Mouse (Mus musculus) left cerebral cortex, adult 2 months (tissue): ENCODE results near the gene Foxp2. TPM values are rescaled to one million over a fixed set of nuclear protein-coding genes. Genes with fewer than 3 reads are reported as not detected.

Source experiments
- DNase-seq, 2 experiments: peaks; one replicate each; pipeline ENCODE4 v3.0.0; 2021 to 2022; ENCODE audit warnings: low spot score in 2 of 2, mixed read lengths in 1 of 2; ENCODE audit errors: extremely low spot score in 1 of 2
- H3K27ac ChIP-seq: fragments of 200-600 bp; 2 replicates; pipeline ENCODE4 v1.8.1; 2022
- H3K4me3 ChIP-seq: fragments of 200-600 bp; 2 replicates; pipeline ENCODE4 v1.8.1; 2022
- CTCF ChIP-seq: fragments of 200-600 bp; IDR thresholded peaks from 2 replicates; pipeline ENCODE4 v1.8.1; 2022; ENCODE audit warnings: antibody characterized with exemption, mild to moderate bottlenecking, moderate library complexity
- intact Hi-C: fragments of 180-260 bp; cut with DNase I; formaldehyde crosslinking; loops from one replicate; pipeline ENCODE4 v1.15.1; 2025
- microRNA-seq, 2 experiments: library from miRNA; unstranded; fragments of <30 nt; microRNA quantifications; one replicate each; pipeline ENCODE4 v1.2.0; 2021
- total RNA-seq, 2 experiments: library from RNA; stranded (reverse); gene quantifications; 2 replicates each; pipeline ENCODE4 v1.2.3; 2021

Gene Foxp2
- total RNA-seq, 2 experiments from 2014 or later: 7.3 to 11.2 TPM

DNA sequence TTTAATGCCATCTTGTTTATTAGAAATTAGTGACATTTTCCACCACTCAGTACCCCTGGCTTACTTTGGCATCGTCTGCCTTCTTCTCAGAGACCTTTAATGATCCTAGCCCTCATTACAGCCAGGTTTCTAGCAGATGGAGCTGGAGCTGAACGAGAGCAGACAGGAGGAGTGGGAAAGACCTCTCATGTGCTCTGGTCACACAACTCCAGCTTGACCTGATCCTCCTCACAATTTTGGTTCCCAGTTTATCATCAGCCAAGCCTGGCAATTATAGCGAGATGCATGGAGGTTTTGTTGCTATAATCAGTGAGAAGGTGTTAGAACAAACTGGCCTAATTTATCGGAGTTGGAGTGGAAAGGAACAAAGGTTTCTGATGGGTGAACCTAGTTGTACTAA, 500.9 kb downstream of the Foxp2 start:
- no peak for TF ChIP-seq CTCF
- no peak for DNase-seq
- Histone ChIP-seq H3K4me3 (no peak overlapping the region), H3K27ac (no peak overlapping the region)
- intact Hi-C loops: no loop called here

- peak; percentile 53 for TF ChIP-seq CTCF
- intact Hi-C loops: loop anchor here (5.0 to 10.0 kb wide), 2 partner anchors 218 to 1580 kb away; no protein-coding TSS in a partner anchor
- DNase-seq: no peak
- Histone ChIP-seq H3K4me3 (no peak overlapping the region), H3K27ac (no peak overlapping the region)
Measured at GRCm38 (mm10) chr6:15415099-15415498, 514.0 kb downstream of the Foxp2 start.

- intact Hi-C loops: no loop called here
- no peak for TF ChIP-seq CTCF
- H3K27ac ChIP-seq: no peak overlapping the region
- no peak overlapping the region for H3K4me3 ChIP-seq
- no peak for DNase-seq
Measured at GRCm38 (mm10) chr6:15459701-15460100, 558.6 kb downstream of the Foxp2 start.

GRCm38 (mm10) chr6:15463390-15463789, 562.2 kb downstream of the Foxp2 start:
- intact Hi-C loops: no loop called here

DNA sequence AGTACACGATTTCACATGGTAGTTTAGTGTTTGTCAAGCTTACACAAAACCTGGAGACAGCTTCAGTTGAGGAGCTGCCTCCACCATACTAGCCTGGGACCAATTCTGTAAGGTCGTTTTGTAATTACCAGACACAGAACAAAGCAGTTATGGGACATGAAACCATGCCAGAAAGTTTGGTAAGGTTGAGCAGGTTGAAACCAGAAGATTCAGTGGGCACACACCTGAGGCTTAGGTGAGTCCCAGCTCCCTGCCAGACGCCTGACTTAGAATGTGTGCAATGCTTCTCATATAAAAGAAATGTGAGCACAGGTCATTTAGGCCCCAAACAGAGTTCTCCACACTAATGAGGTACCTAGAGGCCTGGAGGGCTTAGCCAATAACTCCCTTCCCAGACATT, 564.3 kb downstream of the Foxp2 start:
- DNase-seq: no peak
- intact Hi-C loops: no loop called here

More at GRCm38 (mm10) chr6:15463390-15463789, 562.2 kb downstream of the Foxp2 start:
- Histone ChIP-seq H3K27ac (no peak overlapping the region), H3K4me3 (no peak overlapping the region)
- DNase-seq: no peak
- TF ChIP-seq CTCF: no peak

DNA sequence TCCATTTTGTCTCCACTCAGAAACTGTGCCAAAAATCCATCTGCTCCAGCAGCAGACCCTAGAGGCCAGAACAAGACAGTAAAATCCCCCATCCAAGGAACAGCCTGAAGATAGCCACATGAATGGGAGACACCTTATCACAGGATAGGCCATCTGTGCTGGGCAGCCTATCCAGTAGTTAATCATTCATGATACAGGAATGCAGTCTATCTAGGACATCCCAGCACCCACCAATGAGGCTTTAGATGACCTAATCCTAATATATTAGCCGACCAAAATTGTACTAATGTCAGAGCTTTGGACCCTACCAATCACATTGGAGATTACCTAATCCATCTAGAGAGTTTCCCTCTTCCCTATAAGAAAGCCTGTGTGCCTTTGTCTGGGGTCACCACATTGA, 565.5 kb downstream of the Foxp2 start:
- DNase-seq: no peak
- intact Hi-C loops: no loop called here
- H3K27ac ChIP-seq: no peak overlapping the region
- TF ChIP-seq CTCF: no peak
- H3K4me3 ChIP-seq: no peak overlapping the region

More for the DNA sequence above, 564.3 kb downstream of the Foxp2 start:
- H3K27ac ChIP-seq: no peak overlapping the region
- no peak for TF ChIP-seq CTCF
- H3K4me3 ChIP-seq: no peak overlapping the region

DNA sequence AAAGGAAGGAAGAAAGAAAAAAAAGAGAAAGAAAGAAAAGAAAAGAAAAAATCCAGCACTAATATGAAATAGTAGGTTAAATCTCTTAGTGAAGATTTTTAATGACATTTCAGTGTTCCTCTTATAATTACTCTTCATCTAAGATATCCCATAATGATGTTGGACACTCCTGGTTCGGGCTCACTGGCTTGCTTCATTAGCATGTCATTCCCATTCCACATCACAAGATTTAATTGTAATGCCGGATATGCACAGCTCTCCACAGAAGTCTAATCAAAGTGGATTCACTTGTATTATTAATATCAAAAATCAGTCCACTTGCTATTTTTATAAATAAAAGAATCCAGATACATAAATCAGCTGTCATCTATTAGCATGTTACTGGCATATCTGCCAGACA, 585.8 kb downstream of the Foxp2 start:
- no peak overlapping the region for H3K4me3 ChIP-seq
- TF ChIP-seq CTCF: no peak
- no peak for DNase-seq
- intact Hi-C loops: no loop called here
- H3K27ac ChIP-seq: no peak overlapping the region

Small RNA genes lying within 50 kb of the gene (microRNA-seq; reads per million reads assigned to microRNA genes)
- 0 reads per million in 2 experiments for gene Gm25470

Other genes starting within 250 kb of the Foxp2 start
- gene Ppp1r3a, start 146.1 kb upstream of the Foxp2 start, total RNA-seq: not detected